Mouse (Mus musculus): ENCODE results near the gene Lrcol1.

DNA sequence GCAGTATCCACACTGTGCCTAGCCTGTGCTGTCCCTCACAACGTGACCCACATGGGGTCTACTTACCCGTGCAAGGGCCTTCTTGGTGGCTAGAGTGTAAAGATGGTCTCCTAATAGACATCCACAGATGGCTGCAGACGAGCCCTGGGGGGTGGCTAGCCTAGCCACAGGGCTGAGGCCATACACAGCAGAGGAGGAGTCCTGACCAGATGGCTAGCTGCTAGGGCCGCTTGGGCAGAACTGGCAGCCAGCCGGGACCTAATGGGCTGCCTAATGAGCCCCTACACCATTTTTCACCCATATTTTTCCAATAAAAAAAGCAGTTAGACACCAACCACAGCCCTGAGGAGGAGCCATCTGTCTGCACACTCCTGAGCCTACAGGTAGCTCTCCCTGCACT is 48.2 kb downstream of the Lrcol1 start:
- no peak for TF ChIP-seq POLR2A (IDR thresholded peaks at IDR 0.05; ENCODE audit: low read depth, low read length)
- no peak for TF ChIP-seq CTCF (IDR thresholded peaks at IDR 0.05; ENCODE audit: extremely low read depth, insufficient read length, insufficient replicate concordance, low read depth, low read length)
